Mouse (Mus musculus) CH12.LX (cell line): Measurements from ENCODE around the gene Ccar1.

Source experiments
- CTCF ChIP-seq, 2 experiments: IDR thresholded peaks in 1 of 2; conservative IDR thresholded peaks in 1 of 2; 2 replicates each; pipeline ENCODE4 v1.5.1; 2011 to 2012; ENCODE audit warnings: low read depth in 2 of 2, low read length in 2 of 2, improper control_type of control experiment in 1 of 2, inconsistent platforms in 1 of 2, mild to moderate bottlenecking in 1 of 2, moderate library complexity in 1 of 2
- EP300 ChIP-seq: IDR thresholded peaks from 2 replicates; pipeline ENCODE4 v1.6.1; 2011; ENCODE audit warnings: low read length, improper control_type of control experiment
- HCFC1 ChIP-seq: IDR thresholded peaks from 2 replicates; pipeline ENCODE4 v1.6.1; 2012; ENCODE audit warnings: low read depth, mild to moderate bottlenecking, inconsistent platforms, low read length, improper control_type of control experiment
- IRF4 ChIP-seq: IDR thresholded peaks from 2 replicates; pipeline ENCODE4 v1.6.1; 2014; ENCODE audit warnings: low read depth, mild to moderate bottlenecking, inconsistent platforms, low read length, improper control_type of control experiment
- MAZ ChIP-seq: IDR thresholded peaks from 2 replicates; pipeline ENCODE4 v1.6.1; 2012; ENCODE audit warnings: low read depth, mild to moderate bottlenecking, inconsistent platforms, low read length, improper control_type of control experiment, moderate library complexity
- NRF1 ChIP-seq: IDR thresholded peaks from 2 replicates; pipeline ENCODE4 v1.6.1; 2014; ENCODE audit warnings: low read depth, mild to moderate bottlenecking, inconsistent platforms, low read length, improper control_type of control experiment, moderate library complexity
- POLR2A ChIP-seq: IDR thresholded peaks from 2 replicates; pipeline ENCODE4 v1.6.1; 2011; ENCODE audit warnings: low read depth, mild to moderate bottlenecking, improper control_type of control experiment, low read length
- POLR2AphosphoS2 ChIP-seq: IDR thresholded peaks from 2 replicates; pipeline ENCODE4 v1.6.1; 2011; ENCODE audit warnings: low read depth, low read length, improper control_type of control experiment
- SIN3A ChIP-seq: IDR thresholded peaks from 2 replicates; pipeline ENCODE4 v1.6.1; 2012; ENCODE audit warnings: low read length, improper control_type of control experiment, inconsistent platforms
- TCF12 ChIP-seq: IDR thresholded peaks from 2 replicates; pipeline ENCODE4 v1.6.1; 2014; ENCODE audit warnings: low read depth, mild to moderate bottlenecking, inconsistent platforms, low read length, improper control_type of control experiment
- ZKSCAN1 ChIP-seq: IDR thresholded peaks from 2 replicates; pipeline ENCODE4 v1.6.1; 2012; ENCODE audit warnings: low read depth, inconsistent platforms, low read length, improper control_type of control experiment, borderline replicate concordance
- ZMIZ1 ChIP-seq: IDR thresholded peaks from 2 replicates; pipeline ENCODE4 v1.6.1; 2012; ENCODE audit warnings: low read depth, mild to moderate bottlenecking, inconsistent platforms, low read length, improper control_type of control experiment

GRCm38 (mm10) chr10:62840687-62841086 lies 48.6 kb upstream of the Ccar1 start:
- TF ChIP-seq CTCF (conservative IDR thresholded peaks at IDR 0.05 in 1 of 2, IDR thresholded peaks at IDR 0.05 in 1 of 2; ENCODE audit: low read depth in 2 of 2, low read length in 2 of 2): no peak
- TF ChIP-seq TCF12: no peak
- TF ChIP-seq POLR2A: no peak
- no peak for TF ChIP-seq HCFC1
- TF ChIP-seq POLR2AphosphoS2: no peak
- TF ChIP-seq SIN3A: no peak
- no peak for TF ChIP-seq IRF4
- no peak for TF ChIP-seq ZMIZ1
- TF ChIP-seq NRF1: no peak
- no peak for TF ChIP-seq ZKSCAN1
- no peak for TF ChIP-seq MAZ
- no peak for TF ChIP-seq EP300
